Mouse (Mus musculus): ENCODE results near the gene Rab10. TPM values are rescaled to one million over a fixed set of nuclear protein-coding genes. Genes with fewer than 3 reads are reported as not detected.

The Rab10 gene
- total RNA-seq, 4 experiments from 2014 or later = 138 to 152 (median 145) TPM

- peak in 1 of 2 experiments; percentile 60 for DNase-seq (ENCODE audit: low spot score in 2 of 2)
These were observed 72.7 kb downstream of the Rab10 start for GRCm38 (mm10) chr12:3236831-3237681.

- no peak for DNase-seq (ENCODE audit: low spot score in 2 of 2)
These were observed 73.6 kb downstream of the Rab10 start for GRCm38 (mm10) chr12:3236163-3236641.

- peak; percentile 93 to 97 for DNase-seq (ENCODE audit: low spot score in 2 of 2)
These were observed 74.1 kb downstream of the Rab10 start for GRCm38 (mm10) chr12:3235646-3236161.

GRCm38 (mm10) chr12:3235124-3235631, 74.6 kb downstream of the Rab10 start:
- peak; percentile 93 to 98 for DNase-seq (ENCODE audit: low spot score in 2 of 2)

GRCm38 (mm10) chr12:3234061-3234460, 75.7 kb downstream of the Rab10 start:
- no peak for DNase-seq (ENCODE audit: low spot score in 2 of 2)

GRCm38 (mm10) chr12:3223352-3223751, 86.4 kb downstream of the Rab10 start:
- no peak for DNase-seq (ENCODE audit: low spot score in 2 of 2)

GRCm38 (mm10) chr12:3210181-3210580, 99.6 kb downstream of the Rab10 start:
- no peak for DNase-seq (ENCODE audit: low spot score in 2 of 2)

GRCm38 (mm10) chr12:3209163-3209562, 100.6 kb downstream of the Rab10 start:
- DNase-seq (ENCODE audit: low spot score in 2 of 2) = no peak

Other genes with a start within 250 kb of the Rab10 start
- gene Kif3c, start 55.2 kb upstream of the Rab10 start, total RNA-seq (2022) = 100 to 1,000 TPM; 150 to 162 (median 156) TPM
- gene Asxl2, start 116.9 kb upstream of the Rab10 start, total RNA-seq (2022) = 10 to 100 TPM; 31.1 to 34.9 (median 33.2) TPM